Mouse (Mus musculus) myocyte (in vitro differentiated cells): Measurements from ENCODE around the gene Impg1.

Source experiments
- CEBPB ChIP-seq: IDR thresholded peaks from 2 replicates; pipeline ENCODE4 v1.6.1; 2011; ENCODE audit warnings: mild to moderate bottlenecking, moderate library complexity; ENCODE audit not compliant: poor library complexity, insufficient read depth, severe bottlenecking
- E2F4 ChIP-seq: IDR thresholded peaks from one replicate; pipeline ENCODE4 v1.6.1; 2011; ENCODE audit warnings: mild to moderate bottlenecking, control low read depth, moderate library complexity; ENCODE audit not compliant: insufficient read depth
- MAX ChIP-seq: IDR thresholded peaks from one replicate; pipeline ENCODE4 v1.6.1; 2011; ENCODE audit warnings: low read depth, mild to moderate bottlenecking, control low read depth
- MYOD1 ChIP-seq, 3 experiments: IDR thresholded peaks; one replicate each; pipeline ENCODE4 v1.6.1; 2011; ENCODE audit warnings: control low read depth in 2 of 3, low read depth in 2 of 3, mild to moderate bottlenecking in 2 of 3, moderate library complexity in 1 of 3; ENCODE audit not compliant: insufficient read length in 2 of 3, control insufficient read depth in 1 of 3
- MYOG ChIP-seq, 3 experiments: IDR thresholded peaks; one replicate each; pipeline ENCODE4 v1.6.1; 2011; ENCODE audit warnings: control low read depth in 2 of 3, low read depth in 2 of 3, mild to moderate bottlenecking in 2 of 3; ENCODE audit not compliant: insufficient read length in 2 of 3, control insufficient read depth in 1 of 3, insufficient read depth in 1 of 3
- POLR2A ChIP-seq: IDR thresholded peaks from one replicate; pipeline ENCODE4 v1.6.1; 2011; ENCODE audit warnings: low read depth, mild to moderate bottlenecking, control low read depth, moderate library complexity; ENCODE audit not compliant: insufficient read length
- POLR2AphosphoS2 ChIP-seq: IDR thresholded peaks from one replicate; pipeline ENCODE4 v1.6.1; 2011; ENCODE audit warnings: low read depth, control low read depth; ENCODE audit not compliant: insufficient read length
- SRF ChIP-seq: IDR thresholded peaks from one replicate; pipeline ENCODE4 v1.6.1; 2011; ENCODE audit warnings: low read depth; ENCODE audit not compliant: control insufficient read depth, insufficient read length
- TCF12 ChIP-seq: IDR thresholded peaks from one replicate; pipeline ENCODE4 v1.6.1; 2011; ENCODE audit warnings: mild to moderate bottlenecking, control low read depth; ENCODE audit not compliant: poor library complexity, insufficient read depth, severe bottlenecking
- TCF3 ChIP-seq: IDR thresholded peaks from one replicate; pipeline ENCODE4 v1.6.1; 2011; ENCODE audit warnings: low read depth, control low read depth; ENCODE audit not compliant: insufficient read length
- USF1 ChIP-seq: IDR thresholded peaks from one replicate; pipeline ENCODE4 v1.6.1; 2011; ENCODE audit warnings: low read depth, mild to moderate bottlenecking, control low read depth, moderate library complexity

DNA sequence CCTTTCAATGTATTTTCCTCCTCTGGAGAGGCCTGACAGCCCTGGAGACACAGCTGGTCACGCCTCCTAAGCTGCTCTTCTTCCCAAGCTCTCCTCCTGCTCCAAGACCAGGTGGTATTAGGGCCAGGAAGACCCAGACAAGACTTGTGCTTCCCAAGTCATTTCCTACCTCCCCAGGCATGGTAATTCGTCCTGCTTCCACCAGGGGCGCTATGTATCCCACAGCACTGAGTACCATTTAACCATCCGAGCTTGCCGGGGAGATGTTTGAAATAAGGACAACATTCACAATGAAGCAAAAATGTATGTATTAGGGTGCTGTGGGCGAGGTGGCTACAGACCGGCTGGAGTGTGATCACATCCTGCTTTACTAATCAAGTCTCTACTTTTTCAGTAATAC, 79.3 kb downstream of the Impg1 start:
- TF ChIP-seq E2F4 (no peak), TCF12 (no peak), TCF3 (no peak), POLR2AphosphoS2 (no peak), SRF (no peak), POLR2A (no peak), USF1 (no peak), MAX (no peak), MYOG (IDR thresholded peaks at IDR 0.05; ENCODE audit: control insufficient read depth in 1 of 3, insufficient read depth in 1 of 3, insufficient read length in 2 of 3, low read depth in 2 of 3) (no peak), CEBPB (no peak), MYOD1 (IDR thresholded peaks at IDR 0.05; ENCODE audit: control insufficient read depth in 1 of 3, insufficient read length in 2 of 3, low read depth in 2 of 3) (no peak)
